Mouse (Mus musculus) WW6 (cell line): ENCODE results near the gene Sdccag8.
"Not testable (repeated sequence)": the region's sequence is repeated elsewhere in the genome, so short reads cannot be mapped to it uniquely, and the experiment has no call there.

ENCODE experiments used
- DNase-seq: peaks from one replicate; pipeline ENCODE4 v3.0.0-alpha.2; 2013; ENCODE audit warnings: low read depth, low spot score

Sdccag8 gene

DNA sequence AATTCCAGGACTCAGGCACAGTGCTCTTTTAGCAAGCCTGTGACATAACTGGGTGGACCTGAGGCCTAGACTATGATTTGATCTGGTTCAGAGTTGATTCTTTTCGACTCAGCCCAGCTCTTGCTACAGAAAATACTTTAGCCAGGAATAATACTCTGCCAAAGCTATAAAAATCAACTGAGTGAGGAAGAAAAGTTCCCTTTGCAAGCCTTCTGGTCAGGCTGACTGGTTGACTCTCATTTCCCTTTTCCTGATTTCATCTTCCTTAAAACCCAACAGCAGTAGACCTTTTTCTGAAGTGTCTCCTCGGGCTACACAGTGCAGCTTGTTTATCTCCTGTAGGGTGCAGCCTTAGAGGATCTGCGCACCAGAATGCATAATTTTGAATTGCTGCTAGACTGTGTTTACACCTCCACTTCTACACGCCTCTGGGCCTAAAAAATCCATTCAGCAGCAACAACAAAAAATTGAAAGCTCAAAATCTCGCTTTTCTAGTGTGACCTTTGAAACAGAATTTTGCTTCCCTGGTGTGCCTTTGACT lies 13.6 kb downstream of the Sdccag8 start:
- no peak for DNase-seq

DNA sequence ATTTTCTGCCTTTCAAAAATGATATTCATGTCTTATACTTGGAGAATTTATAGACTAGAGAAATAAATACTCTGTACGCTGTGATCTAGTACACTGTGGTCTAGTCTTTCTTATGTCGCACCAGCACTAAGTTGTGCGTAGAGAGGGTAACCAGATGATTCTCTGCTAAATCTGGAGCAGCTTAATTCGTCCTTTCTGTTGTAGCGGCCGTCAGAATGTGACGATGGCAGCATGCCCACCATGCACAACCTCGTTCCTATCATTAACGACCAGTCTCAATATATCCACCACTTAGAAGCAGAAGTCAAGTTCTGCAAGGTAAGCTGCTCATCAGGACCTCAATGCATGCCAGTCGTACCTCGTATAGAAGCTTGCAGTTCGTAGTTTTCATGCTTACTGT lies 14.2 kb downstream of the Sdccag8 start:
- no peak for DNase-seq

DNA sequence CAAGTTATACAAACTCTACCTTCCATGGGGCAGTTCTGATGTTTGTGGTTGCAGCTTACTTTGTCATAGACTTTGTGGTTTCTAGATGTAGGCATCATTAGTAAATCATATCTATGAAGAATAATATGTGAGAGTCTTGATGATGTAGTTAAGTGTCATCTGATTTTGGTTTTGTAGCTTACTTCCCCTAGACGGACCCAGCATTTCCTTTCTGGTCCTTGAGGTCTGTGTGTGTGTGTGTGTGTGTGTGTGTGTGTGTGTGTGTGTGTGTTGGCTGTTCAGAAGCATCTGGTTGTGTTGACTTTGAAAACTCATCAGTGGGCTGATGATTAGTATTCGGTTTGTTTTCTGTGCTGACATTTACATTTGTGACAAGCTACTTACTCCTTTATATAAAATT lies 17.6 kb downstream of the Sdccag8 start:
- no peak for DNase-seq

- no peak for DNase-seq
These were observed 18.1 kb downstream of the Sdccag8 start for GRCm38 (mm10) chr1:176832607-176833006.

DNA sequence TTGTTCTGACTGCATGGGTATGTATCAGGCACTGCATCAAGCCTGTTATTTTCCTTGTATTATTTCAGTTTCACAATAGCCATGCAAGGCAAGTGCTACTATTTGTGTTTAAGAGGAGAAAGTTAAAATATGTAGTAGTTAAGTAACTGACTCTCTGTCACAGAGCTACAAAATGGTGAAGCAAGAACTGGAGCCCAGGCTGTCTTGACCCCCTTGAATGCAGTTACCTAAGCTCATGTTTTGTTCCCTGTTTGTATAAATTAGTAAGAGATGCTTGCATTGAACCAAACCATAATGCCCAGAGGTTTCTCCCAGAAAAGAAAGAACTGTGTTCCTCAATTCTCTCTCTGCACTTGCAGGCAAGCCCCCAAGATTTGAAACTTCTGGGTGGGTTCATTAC lies 18.8 kb downstream of the Sdccag8 start:
- DNase-seq: no peak

DNA sequence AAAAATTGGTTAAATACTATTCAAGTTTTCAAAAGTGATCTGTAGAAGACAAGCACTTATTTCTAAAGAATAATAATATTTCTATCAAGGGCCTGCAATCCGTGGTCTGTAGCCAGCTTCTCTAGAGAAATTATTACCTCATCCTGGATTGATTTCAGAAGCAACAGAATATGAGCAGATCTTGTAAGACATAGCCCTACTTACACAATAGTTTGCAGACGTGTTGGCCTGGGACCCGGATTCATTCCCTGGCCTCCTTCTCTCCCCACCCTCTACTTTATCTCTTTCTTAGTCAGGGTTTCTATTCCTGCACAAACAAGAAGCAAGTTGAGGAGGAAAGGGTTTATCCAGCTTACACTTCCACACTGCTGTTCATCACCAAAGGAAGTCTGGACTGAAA lies 19.5 kb downstream of the Sdccag8 start:
- no peak for DNase-seq

- no peak for DNase-seq
These were observed 20.4 kb downstream of the Sdccag8 start for GRCm38 (mm10) chr1:176834880-176835279.

GRCm38 (mm10) chr1:176835501-176836294 lies 21.2 kb downstream of the Sdccag8 start:
- DNase-seq: no peak

GRCm38 (mm10) chr1:176836562-176836961 lies 22.1 kb downstream of the Sdccag8 start:
- not testable (repeated sequence) for DNase-seq

DNA sequence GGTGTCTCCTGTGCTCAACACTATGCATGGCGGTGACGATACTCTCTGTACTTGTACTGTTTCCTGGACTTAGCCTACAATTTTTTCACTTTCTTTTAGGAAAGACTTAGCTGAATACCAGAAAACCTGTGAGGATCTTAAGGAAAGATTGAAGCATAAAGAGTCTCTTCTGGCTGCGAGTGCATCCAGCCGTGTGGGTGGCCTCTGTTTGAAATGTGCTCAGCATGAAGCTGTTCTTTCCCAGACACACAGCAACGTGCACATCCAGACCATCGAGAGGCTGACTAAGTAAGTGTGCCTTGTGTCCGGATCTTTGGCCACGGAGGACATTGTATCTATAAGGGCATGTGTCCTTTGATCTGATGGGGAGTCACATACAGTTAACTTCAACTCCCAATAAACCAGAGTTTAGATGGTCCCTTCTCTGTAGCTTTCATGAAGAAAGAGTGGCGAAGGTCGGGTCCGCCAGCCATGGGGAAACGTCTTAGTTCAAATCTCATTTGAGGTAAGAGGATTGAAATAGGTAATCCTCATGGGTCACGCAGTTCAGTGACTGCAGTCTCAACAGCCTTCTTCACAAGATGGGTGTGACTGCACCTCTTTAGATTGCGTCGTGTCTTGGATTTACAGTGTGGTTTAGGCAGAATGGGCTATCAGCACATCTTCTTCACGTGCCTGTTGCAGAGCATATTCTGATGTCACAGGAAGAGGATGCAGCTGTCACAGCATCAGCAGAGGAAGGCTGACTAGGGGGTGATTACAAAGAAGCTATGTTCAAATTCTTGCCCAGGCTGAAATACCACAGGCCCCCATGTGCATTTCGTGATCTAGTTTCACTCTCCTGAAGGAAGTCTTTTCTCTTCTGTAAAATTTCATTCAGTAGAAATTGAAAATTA lies 30.9 kb downstream of the Sdccag8 start:
- DNase-seq: no peak

GRCm38 (mm10) chr1:176847118-176847859 lies 32.8 kb downstream of the Sdccag8 start:
- DNase-seq: no peak

GRCm38 (mm10) chr1:176848613-176849290 lies 34.3 kb downstream of the Sdccag8 start:
- no peak for DNase-seq

GRCm38 (mm10) chr1:176849377-176849776 lies 34.9 kb downstream of the Sdccag8 start:
- DNase-seq: no peak

DNA sequence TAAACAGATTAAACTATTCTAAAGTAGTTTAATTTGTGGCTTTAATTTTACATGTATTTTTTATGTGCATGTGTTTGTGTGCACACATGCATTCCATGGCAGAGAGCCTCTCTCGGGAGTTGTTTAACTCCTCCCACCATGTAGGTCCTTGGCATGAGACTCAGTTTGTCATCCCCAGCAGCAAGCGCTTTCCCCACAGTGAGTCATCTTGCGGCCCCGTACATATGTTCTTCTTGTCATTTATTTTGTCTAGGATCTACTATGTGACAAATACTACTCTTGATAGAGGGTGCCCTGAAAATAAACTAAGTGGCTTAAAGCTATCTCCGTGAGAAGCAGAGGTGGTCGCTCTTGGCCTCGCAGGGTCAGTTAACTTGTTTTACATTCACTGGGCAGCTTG lies 36.9 kb downstream of the Sdccag8 start:
- no peak for DNase-seq

GRCm38 (mm10) chr1:176852813-176853590 lies 38.5 kb downstream of the Sdccag8 start:
- DNase-seq: no peak

DNA sequence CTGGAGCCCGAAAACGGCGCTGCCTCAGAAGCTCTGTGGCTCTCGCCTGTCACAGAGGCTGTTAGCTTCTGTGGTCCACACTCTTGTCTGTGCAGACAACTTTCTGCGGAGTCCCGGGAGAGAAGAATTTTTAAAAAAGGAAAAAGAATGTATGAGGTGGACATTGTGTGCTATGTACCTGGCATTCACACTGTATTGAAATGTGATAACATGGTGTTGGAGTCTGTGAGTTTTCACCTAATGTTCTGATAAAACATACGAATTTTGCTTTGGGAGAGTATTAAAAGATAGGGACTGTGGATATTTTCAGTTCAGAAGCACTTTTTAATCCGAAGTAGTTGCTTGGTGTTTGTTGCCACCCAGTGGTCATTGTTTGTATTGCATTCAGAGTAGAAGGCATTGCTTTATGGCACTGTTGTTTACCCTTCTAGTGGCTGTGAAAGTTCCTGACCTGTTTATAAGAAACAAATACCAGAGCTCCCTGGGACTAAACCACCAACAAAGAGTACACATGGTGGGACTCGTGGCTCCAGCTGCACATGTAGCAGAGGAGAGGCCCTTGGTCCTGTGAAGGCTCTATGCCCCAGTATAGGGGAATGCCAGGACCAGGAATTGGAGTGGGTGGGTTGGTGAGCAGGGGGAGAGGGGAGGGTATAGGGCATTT lies 47.7 kb downstream of the Sdccag8 start:
- peak; percentile 29 for DNase-seq

DNA sequence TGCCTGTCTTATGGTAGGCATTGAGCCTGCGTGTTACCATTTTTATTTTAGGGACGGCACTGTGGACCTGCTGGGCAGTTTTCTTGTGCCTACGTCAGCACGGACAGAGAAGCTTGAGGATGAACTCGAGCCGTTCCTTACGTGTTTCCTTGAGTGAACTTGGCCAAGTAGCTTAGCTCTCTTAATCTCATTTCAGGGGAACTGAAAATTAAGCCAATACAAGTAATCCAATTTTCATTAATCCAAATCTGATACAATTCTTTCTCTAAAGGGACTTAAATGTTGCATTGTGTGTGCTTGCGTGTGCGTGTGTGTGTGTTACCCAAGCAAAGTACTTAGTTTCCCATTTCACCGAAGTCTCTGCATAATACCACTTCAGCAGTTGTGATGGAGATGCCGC lies 56.0 kb downstream of the Sdccag8 start:
- DNase-seq: no peak

GRCm38 (mm10) chr1:176871975-176872374 lies 57.5 kb downstream of the Sdccag8 start:
- DNase-seq: no peak

GRCm38 (mm10) chr1:176873463-176873862 lies 59.0 kb downstream of the Sdccag8 start:
- no peak for DNase-seq

DNA sequence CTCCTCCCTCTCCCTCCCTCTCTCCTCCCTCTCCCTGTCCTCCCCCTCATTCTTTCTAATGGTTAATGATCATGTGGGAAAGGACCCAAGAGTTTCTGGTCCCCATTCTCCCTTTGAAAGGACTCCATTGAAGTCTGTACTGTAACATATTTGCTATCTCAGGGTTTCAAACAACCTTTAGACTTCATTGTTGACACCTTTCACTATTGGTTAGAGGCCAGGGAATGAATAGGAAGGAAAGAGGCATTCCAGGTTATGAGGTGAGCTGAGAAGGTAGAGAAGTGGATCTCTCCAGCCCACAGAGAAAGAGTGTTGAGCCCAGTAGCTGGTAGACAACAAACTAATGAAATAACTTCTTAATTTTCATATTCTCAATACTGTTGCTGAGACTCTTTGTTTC lies 59.7 kb downstream of the Sdccag8 start:
- no peak for DNase-seq
